Mouse (Mus musculus): Measurements from ENCODE around the gene Osbpl8. TPM values are rescaled to one million over a fixed set of nuclear protein-coding genes. Genes with fewer than 3 reads are reported as not detected.

Gene Osbpl8
- polyA plus RNA-seq, 1 experiment, result 17.1 TPM

DNA sequence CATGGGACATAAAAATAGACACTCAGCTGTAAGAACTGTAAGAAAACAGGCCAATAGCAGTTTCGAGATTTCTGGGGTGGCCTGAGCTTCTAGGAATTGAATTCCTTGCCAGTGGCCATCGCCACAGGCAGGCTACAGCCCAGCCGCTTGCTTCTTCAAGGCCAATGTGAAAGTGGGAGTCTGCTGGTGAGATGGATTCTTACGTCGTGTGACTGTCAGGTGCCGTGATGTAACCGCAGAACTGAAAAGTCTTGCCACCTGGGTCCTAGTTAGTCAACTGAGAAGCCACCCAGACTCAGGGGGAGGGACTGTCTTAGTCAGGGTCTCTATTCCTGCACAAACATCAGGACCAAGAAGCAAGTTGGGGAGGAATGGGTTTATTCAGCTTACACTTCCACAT is 40.4 kb upstream of the Osbpl8 start:
- Histone ChIP-seq H3K27me3 (replicated peaks; ENCODE audit: control insufficient read depth, insufficient read depth, low read length) (no peaks in the 10 kb centered on the region), H3K4me3 (ENCODE audit: insufficient read depth, low read depth, low read length) (no peak overlapping the region), H3K36me3 (ENCODE audit: control insufficient read depth, insufficient read depth, low read length) (no peaks in the 10 kb centered on the region), H3K27ac (ENCODE audit: insufficient read depth, low read depth, low read length) (no peak overlapping the region), H3K4me1 (ENCODE audit: control insufficient read depth, insufficient read depth, low read length) (peaks cover 8% of the 10 kb centered on the region; the same call in 1 of the 2 replicates)
- TF ChIP-seq CTCF (conservative IDR thresholded peaks at IDR 0.05; ENCODE audit: insufficient read depth, insufficient read length, low read depth, low read length) (no peak), POLR2A (IDR thresholded peaks at IDR 0.05; ENCODE audit: low read depth, low read length) (no peak)
- no peak for DNase-seq
- WGBS, result 94% methylated on average over 7 of the region's 7 CpGs

DNA sequence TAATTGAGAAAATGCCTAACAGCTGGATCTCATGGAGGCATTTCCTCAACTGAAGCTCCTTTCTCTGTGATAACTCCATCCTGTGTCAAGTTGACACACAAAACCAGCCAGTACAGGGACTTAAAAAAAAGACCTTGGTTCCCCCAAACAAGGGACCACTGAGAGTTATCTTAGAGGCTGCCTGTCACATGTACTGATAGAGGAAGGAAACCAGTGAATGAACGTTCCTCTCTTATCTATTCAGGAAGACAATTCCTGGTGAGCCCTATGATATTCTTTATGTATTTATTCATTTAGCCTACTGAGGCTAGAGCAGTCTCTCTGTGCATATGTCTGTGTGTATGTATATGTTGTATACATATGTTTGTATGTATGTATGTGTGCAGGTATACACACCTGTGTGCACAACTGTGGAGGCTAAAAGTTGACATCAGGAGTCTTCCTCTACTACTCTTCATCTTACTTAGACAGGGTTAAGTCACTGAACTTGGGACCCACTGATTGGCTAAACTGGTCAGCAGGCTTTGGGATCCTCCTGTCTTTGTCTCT is 39.7 kb upstream of the Osbpl8 start:
- 69% methylated on average over 1 of the region's 1 CpGs for WGBS
- no peak for DNase-seq
- TF ChIP-seq CTCF (conservative IDR thresholded peaks at IDR 0.05; ENCODE audit: insufficient read depth, insufficient read length, low read depth, low read length) (no peak), POLR2A (IDR thresholded peaks at IDR 0.05; ENCODE audit: low read depth, low read length) (no peak)

DNA sequence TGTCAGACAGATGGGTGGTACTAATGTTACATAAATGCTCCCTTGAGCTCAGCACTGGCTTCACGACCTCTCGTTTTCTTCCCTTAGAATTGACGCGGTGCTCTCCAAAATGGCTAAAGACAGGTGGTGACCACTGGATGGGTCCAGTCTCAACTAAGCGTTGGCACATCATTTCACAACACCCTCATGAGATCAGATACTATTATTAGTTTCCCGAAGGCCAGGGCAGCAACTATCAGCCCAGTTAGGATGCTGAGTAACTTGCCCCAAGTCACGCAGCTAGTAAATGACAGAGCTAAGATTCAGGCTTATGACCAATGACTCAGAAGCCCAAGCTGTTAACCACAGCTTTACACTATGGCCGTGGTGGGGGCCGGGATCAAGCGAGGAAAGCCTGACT is 37.2 kb upstream of the Osbpl8 start:
- WGBS, result 87% methylated on average over 10 of the region's 10 CpGs
- H3K27me3 ChIP-seq (replicated peaks; ENCODE audit: control insufficient read depth, insufficient read depth, low read length), result no peaks in the 10 kb centered on the region
- H3K27ac ChIP-seq (ENCODE audit: insufficient read depth, low read depth, low read length), result no peak overlapping the region
- H3K4me1 ChIP-seq (ENCODE audit: control insufficient read depth, insufficient read depth, low read length), result peaks cover 7% of the 10 kb centered on the region
- H3K4me3 ChIP-seq (ENCODE audit: insufficient read depth, low read depth, low read length), result no peak overlapping the region
- DNase-seq, result no peak
- no peaks in the 10 kb centered on the region for H3K36me3 ChIP-seq (ENCODE audit: control insufficient read depth, insufficient read depth, low read length)
- TF ChIP-seq POLR2A (IDR thresholded peaks at IDR 0.05; ENCODE audit: low read depth, low read length) (no peak), CTCF (conservative IDR thresholded peaks at IDR 0.05; ENCODE audit: insufficient read depth, insufficient read length, low read depth, low read length) (no peak)

More for the DNA sequence above, 39.7 kb upstream of the Osbpl8 start:
- Histone ChIP-seq H3K27ac (ENCODE audit: insufficient read depth, low read depth, low read length) (no peak overlapping the region), H3K36me3 (ENCODE audit: control insufficient read depth, insufficient read depth, low read length) (no peaks in the 10 kb centered on the region), H3K27me3 (replicated peaks; ENCODE audit: control insufficient read depth, insufficient read depth, low read length) (no peaks in the 10 kb centered on the region), H3K4me1 (ENCODE audit: control insufficient read depth, insufficient read depth, low read length) (peaks cover 5% of the 10 kb centered on the region; the same call in 1 of the 2 replicates), H3K4me3 (ENCODE audit: insufficient read depth, low read depth, low read length) (no peak overlapping the region)

DNA sequence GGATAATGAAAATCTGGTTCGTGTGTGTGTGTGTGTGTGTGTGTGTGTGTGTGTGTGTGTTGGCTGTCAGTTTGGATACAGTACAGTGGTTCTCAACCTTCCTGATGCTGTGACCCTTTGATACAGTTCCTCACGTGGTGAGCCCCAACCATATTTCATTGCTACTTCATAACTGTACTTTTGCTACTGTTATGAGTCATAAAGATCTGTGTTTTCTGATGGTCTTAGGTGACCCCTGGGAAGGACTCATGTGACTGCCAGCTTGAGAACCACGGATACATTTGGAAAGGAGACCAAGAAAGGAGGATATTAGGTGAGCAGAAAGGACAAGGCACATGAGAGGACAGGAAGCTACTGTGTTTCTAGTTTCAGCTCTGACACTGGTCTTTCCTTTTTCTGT is 36.1 kb upstream of the Osbpl8 start:
- 60% methylated on average over 3 of the region's 3 CpGs for WGBS
- no peaks in the 10 kb centered on the region for H3K27me3 ChIP-seq (replicated peaks; ENCODE audit: control insufficient read depth, insufficient read depth, low read length)
- H3K4me1 ChIP-seq (ENCODE audit: control insufficient read depth, insufficient read depth, low read length), result peaks cover 9% of the 10 kb centered on the region
- no peaks in the 10 kb centered on the region for H3K36me3 ChIP-seq (ENCODE audit: control insufficient read depth, insufficient read depth, low read length)
- TF ChIP-seq CTCF (conservative IDR thresholded peaks at IDR 0.05; ENCODE audit: insufficient read depth, insufficient read length, low read depth, low read length) (no peak), POLR2A (IDR thresholded peaks at IDR 0.05; ENCODE audit: low read depth, low read length) (no peak)
- no peak overlapping the region for H3K4me3 ChIP-seq (ENCODE audit: insufficient read depth, low read depth, low read length)
- no peak overlapping the region for H3K27ac ChIP-seq (ENCODE audit: insufficient read depth, low read depth, low read length)
- DNase-seq, result no peak

DNA sequence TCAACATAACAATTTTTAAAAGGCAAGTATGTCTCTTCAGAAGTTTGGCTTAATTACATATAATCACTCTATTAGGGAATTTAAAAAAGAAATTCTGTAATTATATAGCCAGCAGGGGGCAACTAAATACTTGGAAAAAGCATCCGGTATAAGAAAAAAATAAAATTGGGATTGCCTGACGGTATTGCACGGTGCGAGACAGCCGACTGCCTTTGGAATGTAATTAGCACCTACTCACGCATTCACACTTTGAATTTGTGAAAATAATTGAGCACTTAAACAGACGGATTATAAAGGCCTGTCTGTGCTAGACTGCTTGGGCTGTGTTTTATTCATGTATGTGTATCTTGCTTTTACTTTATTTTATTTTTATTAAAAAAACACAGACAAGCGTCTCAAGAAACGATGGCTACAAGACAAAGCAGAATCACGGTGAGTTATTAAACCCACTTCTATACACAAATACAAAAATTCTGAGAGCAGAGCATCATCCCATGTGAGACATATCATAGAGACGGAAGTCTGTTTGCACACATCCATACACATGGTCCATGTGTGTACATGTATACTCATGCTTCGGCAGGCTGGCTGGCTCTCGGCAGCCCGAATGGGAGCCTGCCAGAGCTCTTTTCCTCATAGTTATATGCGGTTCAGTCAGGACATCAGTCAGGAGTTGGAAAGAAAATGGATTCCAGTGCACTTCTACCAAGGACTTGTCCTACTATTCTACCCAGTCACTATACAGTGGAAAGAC is 34.5 kb upstream of the Osbpl8 start:
- H3K36me3 ChIP-seq (ENCODE audit: control insufficient read depth, insufficient read depth, low read length), result no peaks in the 10 kb centered on the region
- H3K27me3 ChIP-seq (replicated peaks; ENCODE audit: control insufficient read depth, insufficient read depth, low read length), result no peaks in the 10 kb centered on the region
- TF ChIP-seq POLR2A (IDR thresholded peaks at IDR 0.05; ENCODE audit: low read depth, low read length) (no peak), CTCF (conservative IDR thresholded peaks at IDR 0.05; ENCODE audit: insufficient read depth, insufficient read length, low read depth, low read length) (0 out of 2 replicates have a peak, but pooled peaks have one; percentile 7)
- no peak for DNase-seq
- WGBS, result 49% methylated on average over 15 of the region's 15 CpGs
- peak overlapping the region; percentile 39; the same call in 1 of the 2 replicates for H3K27ac ChIP-seq (ENCODE audit: insufficient read depth, low read depth, low read length)
- H3K4me1 ChIP-seq (ENCODE audit: control insufficient read depth, insufficient read depth, low read length), result peaks cover 12% of the 10 kb centered on the region
- H3K4me3 ChIP-seq (ENCODE audit: insufficient read depth, low read depth, low read length), result no peak overlapping the region

DNA sequence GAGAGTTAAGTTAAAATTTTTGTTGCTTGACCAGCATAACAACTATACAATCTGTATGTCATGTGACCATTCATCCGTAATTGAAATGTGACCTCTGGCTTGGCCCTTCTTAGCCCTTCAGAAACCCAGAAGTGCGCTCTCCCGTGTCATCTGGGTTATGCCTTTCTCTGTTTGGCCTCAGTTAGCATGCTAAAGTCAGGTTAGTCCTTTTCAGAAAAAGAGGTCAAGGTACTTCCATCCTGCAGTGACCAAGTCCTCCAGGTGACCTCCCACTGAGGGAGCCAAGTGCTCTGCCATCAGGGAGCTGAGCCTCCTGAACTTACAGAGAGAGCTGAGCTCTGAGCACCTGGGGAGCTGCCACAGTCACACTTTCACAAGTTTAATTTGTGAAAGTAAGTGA is 33.7 kb upstream of the Osbpl8 start:
- Histone ChIP-seq H3K36me3 (ENCODE audit: control insufficient read depth, insufficient read depth, low read length) (no peaks in the 10 kb centered on the region), H3K27me3 (replicated peaks; ENCODE audit: control insufficient read depth, insufficient read depth, low read length) (no peaks in the 10 kb centered on the region), H3K4me1 (ENCODE audit: control insufficient read depth, insufficient read depth, low read length) (peaks cover 12% of the 10 kb centered on the region), H3K4me3 (ENCODE audit: insufficient read depth, low read depth, low read length) (no peak overlapping the region), H3K27ac (ENCODE audit: insufficient read depth, low read depth, low read length) (peak overlapping the region; percentile 3; the same call in 1 of the 2 replicates)
- WGBS, result 44% methylated on average over 3 of the region's 3 CpGs
- DNase-seq, result peak; percentile 89
- TF ChIP-seq CTCF (conservative IDR thresholded peaks at IDR 0.05; ENCODE audit: insufficient read depth, insufficient read length, low read depth, low read length), result no peak

DNA sequence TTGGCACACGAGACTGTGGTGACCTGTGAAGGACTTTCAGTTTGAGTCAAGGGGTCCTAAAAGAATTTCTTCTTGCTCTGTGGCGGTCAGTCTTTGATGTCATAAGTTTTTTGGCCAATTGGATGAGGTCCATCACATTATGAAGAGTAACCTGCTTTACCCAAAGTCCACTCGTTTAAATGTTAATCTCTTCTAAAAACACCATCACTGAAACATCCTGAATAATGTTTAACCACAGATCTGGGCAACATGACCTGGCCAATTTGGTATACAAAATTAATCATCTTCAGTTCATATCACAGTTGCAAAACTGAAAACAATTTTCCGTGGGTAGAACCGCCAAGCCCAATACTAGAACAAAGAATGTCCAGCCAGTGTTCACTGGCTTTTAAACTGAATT is 31.3 kb upstream of the Osbpl8 start:
- peak; percentile 88 for DNase-seq
- no peak overlapping the region for H3K4me3 ChIP-seq (ENCODE audit: insufficient read depth, low read depth, low read length)
- H3K36me3 ChIP-seq (ENCODE audit: control insufficient read depth, insufficient read depth, low read length), result no peaks in the 10 kb centered on the region
- TF ChIP-seq POLR2A (IDR thresholded peaks at IDR 0.05; ENCODE audit: low read depth, low read length), result no peak
- no peak for TF ChIP-seq CTCF (conservative IDR thresholded peaks at IDR 0.05; ENCODE audit: insufficient read depth, insufficient read length, low read depth, low read length)
- H3K27ac ChIP-seq (ENCODE audit: insufficient read depth, low read depth, low read length), result peak overlapping the region; percentile 93
- 47% methylated on average over 5 of the region's 5 CpGs for WGBS
- no peaks in the 10 kb centered on the region for H3K27me3 ChIP-seq (replicated peaks; ENCODE audit: control insufficient read depth, insufficient read depth, low read length)
- peaks cover 12% of the 10 kb centered on the region for H3K4me1 ChIP-seq (ENCODE audit: control insufficient read depth, insufficient read depth, low read length)
